Mouse (Mus musculus) limb, embryonic 12.5 days (tissue): ENCODE data around the gene 2310046K23Rik. TPM values are rescaled to one million over a fixed set of nuclear protein-coding genes. Genes with fewer than 3 reads are reported as not detected.
A peak's percentile ranks its signal among the peaks of the same experiment; 100 is the strongest.

Source experiments
- ATAC-seq: fragments of 200-750 bp; cut with Nextera tagmentation; 2 replicates; pipeline ENCODE4 v1.8.0; 2017; ENCODE audit warnings: low read depth, moderate TSS enrichment; ENCODE audit not compliant: insufficient number of reproducible peaks, insufficient read depth, low FRiP score, low TSS enrichment
- H3K27ac ChIP-seq: fragments of 300-500 bp; sonication (generic); 2 replicates; pipeline ENCODE4 v1.5.1; 2016; ENCODE audit warnings: mild to moderate bottlenecking, moderate library complexity
- H3K27me3 ChIP-seq: fragments of 300-500 bp; sonication (generic); 2 replicates; pipeline ENCODE4 v1.6.1; 2016; ENCODE audit warnings: mild to moderate bottlenecking, moderate library complexity
- H3K36me3 ChIP-seq: fragments of 300-500 bp; sonication (generic); 2 replicates; pipeline ENCODE4 v1.6.1; 2016; ENCODE audit warnings: mild to moderate bottlenecking, moderate library complexity
- H3K4me1 ChIP-seq: fragments of 300-500 bp; sonication (generic); replicated peaks from 2 replicates; pipeline ENCODE4 v1.6.1; 2016
- H3K4me2 ChIP-seq: fragments of 300-500 bp; sonication (generic); 2 replicates; pipeline ENCODE4 v1.6.1; 2016; ENCODE audit warnings: mild to moderate bottlenecking, moderate library complexity
- H3K4me3 ChIP-seq: fragments of 300-500 bp; sonication (generic); replicated peaks from 2 replicates; pipeline ENCODE4 v1.5.1; 2016; ENCODE audit warnings: mild to moderate bottlenecking
- H3K9ac ChIP-seq: fragments of 300-500 bp; sonication (generic); replicated peaks from 2 replicates; pipeline ENCODE4 v1.6.1; 2016; ENCODE audit warnings: mild to moderate bottlenecking, moderate library complexity
- H3K9me3 ChIP-seq: fragments of 300-500 bp; sonication (generic); 2 replicates; pipeline ENCODE4 v1.6.1; 2016; ENCODE audit warnings: mild to moderate bottlenecking, moderate library complexity
- WGBS: fragments of 180-500 bp; shearing (Covaris S2); methylation state at CpG from one replicate; pipeline ENCODE4 v1.1.7; 2016; 5-methylcytosine and 5-hydroxymethylcytosine counted together
- polyA plus RNA-seq: library from polyadenylated mRNA; unstranded; fragments of >200 nt; fragmentation: Nextera tagmentation; extraction: Ambion mirVana; gene quantifications from 2 replicates; pipeline ENCODE4 v1.2.1, GENCODE M21; 2016

The 2310046K23Rik gene
- not detected in 2 replicates for polyA plus RNA-seq

DNA sequence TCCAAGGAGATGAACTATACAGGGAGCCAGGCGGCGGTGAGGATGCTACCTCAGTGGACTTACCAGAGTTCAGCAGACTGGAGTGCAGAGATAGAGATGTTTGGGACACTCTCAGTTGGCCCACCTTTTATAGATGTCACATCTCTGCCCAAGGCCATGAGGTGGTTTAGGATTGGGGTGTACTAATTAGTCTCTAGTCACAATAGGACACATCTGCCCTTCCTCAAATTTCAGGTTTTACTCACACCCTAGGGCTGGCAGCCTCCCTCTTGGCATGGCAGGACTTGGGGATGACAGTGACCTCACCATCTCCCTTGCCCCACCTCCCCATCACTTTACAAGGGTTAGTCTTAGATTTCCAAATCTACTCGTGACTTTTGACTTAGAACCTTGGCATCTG lies at the start of gene 2310046K23Rik:
Gene 2310046K23Rik, minus strand, starts transcription at position 101 of the 400 bp plus-strand sequence.
- ATAC-seq: no peak
- H3K4me3 ChIP-seq: no peak within 1 kb of the TSS
- no peak within 1 kb of the TSS for H3K9ac ChIP-seq
- H3K36me3 ChIP-seq: no peaks in the 10 kb centered on the region
- no peaks in the 10 kb centered on the region for H3K4me1 ChIP-seq
- H3K27ac ChIP-seq: no peak within 1 kb of the TSS
- 91% methylated on average over 3 of the region's 3 CpGs for WGBS
- H3K4me2 ChIP-seq: no peak within 1 kb of the TSS
- H3K27me3 ChIP-seq: no peaks in the 10 kb centered on the region
- no peaks in the 10 kb centered on the region for H3K9me3 ChIP-seq

DNA sequence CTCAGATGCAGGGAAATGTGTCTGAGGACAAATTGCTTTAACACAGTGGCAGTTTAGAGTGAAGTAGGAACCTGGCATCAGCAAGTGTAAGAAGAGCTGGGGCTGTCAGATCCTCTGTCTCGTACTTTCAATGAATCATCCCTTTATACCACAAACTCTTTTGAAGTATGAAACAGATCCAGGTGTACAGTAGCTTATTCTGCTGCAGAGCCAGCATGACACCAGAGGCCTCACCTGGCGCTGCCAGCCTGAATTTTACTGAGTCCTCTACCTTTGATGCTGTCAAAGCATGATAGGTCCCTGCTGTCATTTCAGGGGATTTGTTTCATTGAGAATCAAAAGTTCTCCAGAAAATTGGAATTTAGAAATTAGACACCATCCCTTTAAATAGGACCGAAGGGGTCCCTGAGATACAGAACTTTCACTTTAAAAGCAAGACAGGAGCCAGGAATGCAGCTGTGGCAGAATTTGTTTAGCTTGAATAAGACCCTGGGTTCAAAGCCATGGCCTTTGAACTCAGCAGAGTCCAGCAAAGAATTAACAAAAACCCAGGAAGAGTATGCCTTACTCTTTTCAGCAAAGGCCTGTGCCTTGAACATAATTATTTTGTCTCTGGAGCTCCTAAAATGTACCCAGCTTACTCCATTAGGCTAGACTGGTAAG lies 49.0 kb upstream of the 2310046K23Rik start:
- H3K9me3 ChIP-seq: no peaks in the 10 kb centered on the region
- H3K4me1 ChIP-seq: no peaks in the 10 kb centered on the region
- no peak overlapping the region for H3K9ac ChIP-seq
- no peak overlapping the region for H3K27ac ChIP-seq
- WGBS: 72% methylated on average over 3 of the region's 3 CpGs
- no peak for ATAC-seq
- H3K36me3 ChIP-seq: no peaks in the 10 kb centered on the region
- no peak overlapping the region for H3K4me2 ChIP-seq
- H3K27me3 ChIP-seq: no peaks in the 10 kb centered on the region
- H3K4me3 ChIP-seq: no peak overlapping the region

DNA sequence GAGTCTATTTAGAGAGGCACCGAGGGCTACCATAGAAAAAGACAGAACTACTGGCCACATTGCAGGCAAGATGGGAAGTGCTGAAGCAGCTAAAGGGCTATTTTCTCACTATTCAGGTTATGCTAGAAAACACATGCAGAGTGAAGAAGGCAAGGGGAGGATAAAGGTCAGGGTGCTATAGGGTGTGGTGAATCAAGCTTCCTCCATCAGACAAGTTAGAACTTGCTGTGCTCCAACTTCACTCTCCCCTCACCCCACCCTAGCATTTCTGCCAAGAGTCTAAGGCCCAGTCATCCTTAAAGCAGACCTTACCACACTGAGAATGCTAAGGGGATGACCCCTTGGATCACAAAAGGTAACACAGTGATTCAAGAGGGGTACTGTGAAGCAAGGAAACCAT lies 45.2 kb upstream of the 2310046K23Rik start:
- no peak overlapping the region for H3K9ac ChIP-seq
- H3K4me1 ChIP-seq: no peaks in the 10 kb centered on the region
- H3K27me3 ChIP-seq: no peaks in the 10 kb centered on the region
- no peak for ATAC-seq
- no peak overlapping the region for H3K4me2 ChIP-seq
- WGBS: 63% methylated on average over 1 of the region's 1 CpGs
- H3K9me3 ChIP-seq: no peaks in the 10 kb centered on the region
- no peak overlapping the region for H3K4me3 ChIP-seq
- H3K27ac ChIP-seq: no peak overlapping the region
- no peaks in the 10 kb centered on the region for H3K36me3 ChIP-seq

DNA sequence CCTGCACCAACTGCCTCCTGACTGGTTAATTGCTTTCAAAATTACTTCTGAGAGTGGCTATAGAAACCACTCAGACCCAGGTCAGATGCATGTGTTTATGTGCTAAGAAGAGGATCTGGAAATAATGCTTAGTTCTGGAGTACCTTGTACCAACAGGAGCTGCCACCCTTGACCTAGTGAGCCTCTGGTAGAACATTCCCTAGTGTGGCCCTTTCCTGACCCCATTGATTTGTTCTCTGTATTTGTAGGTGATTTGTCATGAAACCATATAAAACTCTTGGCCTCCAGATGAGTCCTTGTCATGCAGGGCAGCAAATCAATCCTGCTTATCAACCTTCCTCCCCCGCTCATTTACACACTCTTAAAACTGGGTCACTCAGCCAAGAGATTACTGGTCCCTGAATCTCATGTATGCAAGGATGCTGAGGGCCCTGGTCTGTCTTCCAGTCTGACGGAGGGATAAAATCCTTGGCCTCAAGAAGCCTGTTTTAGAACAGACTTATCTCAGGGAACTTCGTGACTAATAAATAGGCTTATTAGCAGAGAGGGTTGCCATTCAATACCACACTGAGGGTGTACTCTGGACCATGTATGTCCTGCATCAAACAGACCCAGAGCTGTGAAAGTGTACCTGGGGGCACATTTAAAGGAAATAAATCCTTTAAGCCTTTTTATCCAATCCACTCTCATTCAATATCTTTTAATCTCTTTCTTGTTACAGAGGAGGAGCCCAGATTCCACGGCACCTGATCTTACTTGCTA lies 44.5 kb upstream of the 2310046K23Rik start:
- Histone ChIP-seq H3K4me2 (no peak overlapping the region), H3K27ac (no peak overlapping the region), H3K4me1 (no peaks in the 10 kb centered on the region), H3K27me3 (no peaks in the 10 kb centered on the region), H3K4me3 (no peak overlapping the region), H3K9ac (no peak overlapping the region), H3K36me3 (no peaks in the 10 kb centered on the region), H3K9me3 (no peaks in the 10 kb centered on the region)
- no peak for ATAC-seq
- WGBS: 69% methylated on average over 4 of the region's 4 CpGs

GRCm38 (mm10) chr3:92573449-92574041 lies 39.2 kb upstream of the 2310046K23Rik start, which contains the start of gene Ivl:
Ivl (minus strand) TSS chr3:92573735.
- Histone ChIP-seq H3K27me3 (no peaks in the 10 kb centered on the region), H3K4me1 (no peaks in the 10 kb centered on the region), H3K4me3 (no peak within 1 kb of the TSS), H3K9me3 (no peaks in the 10 kb centered on the region), H3K9ac (no peak within 1 kb of the TSS), H3K4me2 (no peak within 1 kb of the TSS), H3K36me3 (no peaks in the 10 kb centered on the region), H3K27ac (no peak within 1 kb of the TSS)
- 63% methylated on average over 1 of the region's 1 CpGs for WGBS
- no peak for ATAC-seq

DNA sequence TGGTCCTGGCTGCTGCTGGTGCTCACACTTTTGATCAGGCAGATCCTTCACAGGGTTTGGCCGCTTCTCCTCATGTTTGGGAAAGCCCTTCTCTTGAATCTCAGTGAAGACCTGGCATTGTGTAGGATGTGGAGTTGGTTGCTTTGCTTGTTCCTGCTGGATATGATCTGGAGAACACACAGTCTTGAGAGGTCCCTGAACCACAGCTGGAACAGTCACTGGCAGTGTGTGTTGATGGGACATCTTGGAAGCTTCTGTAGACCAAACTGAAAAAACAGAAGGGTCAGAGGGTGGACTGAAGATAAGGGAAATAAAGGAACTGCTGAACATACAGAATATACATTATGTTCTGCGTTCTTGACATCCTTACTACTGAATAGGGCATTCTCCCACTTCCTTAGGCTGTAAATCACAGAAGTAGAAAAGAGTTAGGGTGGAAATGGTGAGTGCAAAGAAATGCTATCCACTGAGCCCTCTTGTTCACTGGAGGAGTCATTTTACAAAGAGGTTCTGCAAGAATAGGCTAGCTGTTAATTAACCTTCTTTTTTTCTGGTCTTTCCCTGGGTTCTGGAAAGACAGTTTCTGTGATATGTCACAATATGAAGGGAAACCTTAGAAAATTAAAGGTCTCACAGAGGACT lies 38.3 kb upstream of the 2310046K23Rik start:
- ATAC-seq: no peak
- WGBS: 59% methylated on average over 2 of the region's 2 CpGs

DNA sequence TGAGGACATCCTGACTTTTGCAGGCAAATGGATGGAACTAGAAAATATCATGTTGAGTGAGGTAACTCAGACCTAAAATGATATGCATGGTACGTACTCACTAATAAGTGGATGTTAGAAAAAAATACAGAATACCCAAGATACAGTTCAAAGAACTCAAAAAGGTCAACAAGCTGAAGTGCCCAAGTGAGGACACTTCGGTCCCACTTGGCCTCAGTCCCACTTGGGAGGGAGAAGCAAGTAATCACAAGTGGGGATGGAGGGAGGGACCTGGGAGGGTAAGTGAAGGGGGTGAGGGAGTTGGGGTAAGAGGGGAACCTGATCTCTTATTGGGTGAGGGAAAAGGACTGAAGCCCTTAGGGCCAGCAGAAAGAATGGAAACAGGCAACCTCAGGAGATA lies 34.4 kb upstream of the 2310046K23Rik start:
- Histone ChIP-seq H3K27ac (no peak overlapping the region), H3K4me1 (no peaks in the 10 kb centered on the region), H3K36me3 (no peaks in the 10 kb centered on the region), H3K4me3 (no peak overlapping the region), H3K27me3 (no peaks in the 10 kb centered on the region), H3K9ac (no peak overlapping the region), H3K4me2 (no peak overlapping the region), H3K9me3 (no peaks in the 10 kb centered on the region)
- WGBS: 93% methylated on average over 2 of the region's 2 CpGs
- ATAC-seq: no peak

More for the DNA sequence above, 38.3 kb upstream of the 2310046K23Rik start:
- H3K4me2 ChIP-seq: no peak overlapping the region
- no peaks in the 10 kb centered on the region for H3K4me1 ChIP-seq
- H3K9ac ChIP-seq: no peak overlapping the region
- no peak overlapping the region for H3K27ac ChIP-seq
- H3K9me3 ChIP-seq: no peaks in the 10 kb centered on the region
- no peaks in the 10 kb centered on the region for H3K27me3 ChIP-seq
- no peaks in the 10 kb centered on the region for H3K36me3 ChIP-seq
- no peak overlapping the region for H3K4me3 ChIP-seq

DNA sequence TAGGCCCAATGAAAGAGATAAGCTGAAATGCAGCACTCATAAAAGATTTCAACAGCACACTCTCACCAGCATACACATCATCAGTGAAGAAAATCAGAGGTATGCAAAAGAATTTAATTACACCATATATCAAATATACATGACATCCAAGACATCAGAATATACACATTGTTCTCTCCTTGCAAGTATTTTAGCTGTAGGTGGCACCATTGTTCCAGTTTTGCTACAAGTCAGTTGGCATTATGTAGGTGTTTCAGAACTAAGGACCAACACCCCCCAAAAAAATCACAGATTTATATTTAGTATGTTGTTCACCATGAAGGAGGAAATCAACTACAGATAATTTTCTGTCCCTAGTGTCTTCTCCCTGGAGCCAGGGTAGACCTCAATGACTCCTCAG lies 31.1 kb upstream of the 2310046K23Rik start:
- Histone ChIP-seq H3K4me2 (no peak overlapping the region), H3K36me3 (no peaks in the 10 kb centered on the region), H3K4me3 (no peak overlapping the region), H3K27ac (no peak overlapping the region), H3K9me3 (no peaks in the 10 kb centered on the region), H3K9ac (no peak overlapping the region), H3K27me3 (no peaks in the 10 kb centered on the region), H3K4me1 (no peaks in the 10 kb centered on the region)
- ATAC-seq: no peak

GRCm38 (mm10) chr3:92512325-92512724 lies 22.0 kb downstream of the 2310046K23Rik start:
- H3K4me2 ChIP-seq: no peak overlapping the region
- no peaks in the 10 kb centered on the region for H3K4me1 ChIP-seq
- no peaks in the 10 kb centered on the region for H3K36me3 ChIP-seq
- 0 out of 2 replicates have a peak, but pooled peaks cover 3% of the 10 kb centered on the region for H3K9me3 ChIP-seq
- H3K4me3 ChIP-seq: no peak overlapping the region
- no peak for ATAC-seq
- H3K27ac ChIP-seq: no peak overlapping the region
- no peak overlapping the region for H3K9ac ChIP-seq
- H3K27me3 ChIP-seq: no peaks in the 10 kb centered on the region

- H3K4me1 ChIP-seq: no peaks in the 10 kb centered on the region
- 0 out of 2 replicates have a peak, but pooled peaks cover 3% of the 10 kb centered on the region for H3K9me3 ChIP-seq
- H3K27me3 ChIP-seq: no peaks in the 10 kb centered on the region
- 0 out of 2 replicates have a peak, but pooled peaks have one; percentile 47 for ATAC-seq
- H3K4me3 ChIP-seq: no peak overlapping the region
- no peak overlapping the region for H3K4me2 ChIP-seq
- no peak overlapping the region for H3K27ac ChIP-seq
- no peak overlapping the region for H3K9ac ChIP-seq
- H3K36me3 ChIP-seq: no peaks in the 10 kb centered on the region
Observed at GRCm38 (mm10) chr3:92510786-92511185, 23.5 kb downstream of the 2310046K23Rik start.

- H3K9me3 ChIP-seq: 0 out of 2 replicates have a peak, but pooled peaks cover 3% of the 10 kb centered on the region
- H3K9ac ChIP-seq: no peak overlapping the region
- H3K27ac ChIP-seq: no peak overlapping the region
- no peaks in the 10 kb centered on the region for H3K27me3 ChIP-seq
- no peaks in the 10 kb centered on the region for H3K36me3 ChIP-seq
- ATAC-seq: no peak
- no peaks in the 10 kb centered on the region for H3K4me1 ChIP-seq
- H3K4me3 ChIP-seq: no peak overlapping the region
- 88% methylated on average over 1 of the region's 1 CpGs for WGBS
- no peak overlapping the region for H3K4me2 ChIP-seq
Observed at GRCm38 (mm10) chr3:92508185-92508584, 26.1 kb downstream of the 2310046K23Rik start.
